8 mouse cellular contexts compared by ENCODE assay signal in the genomic region with DNA sequence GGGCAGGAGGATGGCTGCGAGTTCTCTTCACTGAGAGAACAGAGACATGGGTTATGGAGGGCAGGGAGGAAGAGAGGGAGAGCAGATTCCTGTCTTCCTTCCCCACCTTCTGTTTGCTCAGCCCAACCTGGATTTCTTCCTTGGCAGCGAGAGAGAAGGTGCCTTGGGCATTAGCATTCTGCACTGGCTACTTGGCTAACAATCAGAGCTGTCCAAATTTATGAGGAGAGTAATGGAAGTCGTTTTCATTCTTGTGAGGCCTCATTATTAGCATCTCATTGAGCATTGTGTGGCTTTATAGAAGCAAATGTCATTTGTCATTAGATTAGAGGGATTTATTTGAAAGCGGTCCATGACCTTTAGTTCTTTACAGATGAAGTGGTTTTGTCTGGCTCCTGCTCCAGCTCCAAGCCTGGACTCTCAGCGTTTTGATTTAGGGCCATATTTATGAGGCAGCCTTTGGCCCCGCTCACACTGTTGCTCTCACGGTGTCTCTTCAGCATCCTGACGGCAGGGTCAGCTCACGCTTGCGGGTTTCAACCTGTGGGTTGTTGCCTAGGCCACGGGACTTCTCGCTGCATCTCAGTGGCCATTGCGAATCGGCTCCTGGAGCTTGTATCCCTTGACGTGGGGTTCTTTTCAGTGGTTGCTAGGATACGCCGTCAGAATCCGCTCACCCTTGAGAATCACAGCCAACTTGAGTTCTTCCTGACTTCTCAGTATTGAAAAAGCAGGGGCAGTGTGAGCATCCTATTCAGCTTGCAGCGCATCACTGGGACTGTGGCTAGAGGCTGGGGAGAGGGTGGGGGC. TPM values are rescaled to one million over a fixed set of nuclear protein-coding genes. Genes with fewer than 3 reads are reported as not detected.
DNase-seq lines count a peak whose midpoint lies in the region; ATAC-seq and TF ChIP-seq lines count a peak whose summit lies in the region.

No protein-coding gene starts in this region.

- no peaks in the 10 kb centered on the region for H3K27me3 ChIP-seq in embryonic facial prominence, embryonic 14.5 days (replicated peaks; ENCODE audit: control insufficient read depth, insufficient read depth, low read length)
- H3K27me3 ChIP-seq in lung, postnatal 0 days (replicated peaks; ENCODE audit: insufficient read depth, low read length): no peaks in the 10 kb centered on the region

- no peak for TF ChIP-seq EP300 in lung, postnatal 0 days (IDR thresholded peaks at IDR 0.05)

- H3K4me2 ChIP-seq in embryonic facial prominence, embryonic 14.5 days (ENCODE audit: low read depth, low read length): no peak overlapping the region
- no peak overlapping the region for H3K4me2 ChIP-seq in lung, postnatal 0 days (replicated peaks; ENCODE audit: low read depth, low read length)

- ATAC-seq in embryonic facial prominence, embryonic 14.5 days (ENCODE audit: low read depth): peak; percentile 53; the same call in 1 of the 2 replicates
- no peak for ATAC-seq in lung, postnatal 0 days

- WGBS in embryonic facial prominence, embryonic 14.5 days: 71% methylated on average over 19 of the region's 19 CpGs
- 48% methylated on average over 19 of the region's 19 CpGs for WGBS in lung, postnatal 0 days

- no peak for TF ChIP-seq CTCF in lung, postnatal 0 days (IDR thresholded peaks at IDR 0.05)

- no peak overlapping the region for H3K27ac ChIP-seq in embryonic facial prominence, embryonic 14.5 days (replicated peaks; ENCODE audit: low read depth, low read length)
- H3K27ac ChIP-seq in lung, postnatal 0 days (ENCODE audit: low read length): no peak overlapping the region

- DNase-seq in brain, embryonic 18.5 days (ENCODE audit: low read depth, low spot score): peak; percentile 69
- DNase-seq in embryonic facial prominence, embryonic 14.5 days (ENCODE audit: low spot score): peak; percentile 53
- DNase-seq in layer of hippocampus, adult 8-10 months (ENCODE audit: low spot score in 2 of 2): peak; percentile 47 to 49
- peak; percentile 67 for DNase-seq in neural tube, embryonic 10.5 days (ENCODE audit: extremely low spot score, low spot score)
- no peak for DNase-seq in ovary, postnatal 10 days (ENCODE audit: low spot score)
- no peak for DNase-seq in spleen, adult 18-20 months
- DNase-seq in lung, postnatal 0 days (ENCODE audit: low spot score): no peak
- DNase-seq in lung, postnatal 36 days: no peak

- no peaks in the 10 kb centered on the region for H3K9me3 ChIP-seq in embryonic facial prominence, embryonic 14.5 days (ENCODE audit: control insufficient read depth, low read length)
- no peaks in the 10 kb centered on the region for H3K9me3 ChIP-seq in lung, postnatal 0 days (ENCODE audit: low read length)

- H3K4me3 ChIP-seq in embryonic facial prominence, embryonic 14.5 days (ENCODE audit: low read depth, low read length): no peak overlapping the region
- no peak overlapping the region for H3K4me3 ChIP-seq in lung, postnatal 0 days (ENCODE audit: low read depth, low read length)

- H3K4me1 ChIP-seq in embryonic facial prominence, embryonic 14.5 days (ENCODE audit: control insufficient read depth, insufficient read depth, low read length): no peaks in the 10 kb centered on the region
- no peaks in the 10 kb centered on the region for H3K4me1 ChIP-seq in lung, postnatal 0 days (ENCODE audit: insufficient read depth, low read depth, low read length)

- H3K36me3 ChIP-seq in embryonic facial prominence, embryonic 14.5 days (ENCODE audit: control insufficient read depth, insufficient read depth, low read length): no peaks in the 10 kb centered on the region
- no peaks in the 10 kb centered on the region for H3K36me3 ChIP-seq in lung, postnatal 0 days (ENCODE audit: insufficient read depth, low read length)

- no peak overlapping the region for H3K9ac ChIP-seq in embryonic facial prominence, embryonic 14.5 days (ENCODE audit: low read depth, low read length)
- no peak overlapping the region for H3K9ac ChIP-seq in lung, postnatal 0 days (replicated peaks; ENCODE audit: low read depth)

RNA-seq across cellular contexts. Expression of gene Ndufa12, which starts 31.9 kb away (rescaled TPM):
- 357 and 366 TPM in 2 replicates for polyA plus RNA-seq in embryonic facial prominence, embryonic 14.5 days (2014; fragmentation: Nextera tagmentation; extraction: Ambion mirVana)
- total RNA-seq in layer of hippocampus, adult 8-10 months (2022): 100 to 1,000 TPM; 241 to 257 (median 243) TPM
- polyA plus RNA-seq in lung, postnatal 0 days (2015; fragmentation: Nextera tagmentation; extraction: Ambion mirVana): 221 and 253 TPM in 2 replicates

Comparison
In these comparisons a context has a peak if more than half of its experiments do, and no peak if none do; other contexts are left out.
1. DNase-seq: peak in brain, embryonic 18.5 days (single experiment), embryonic facial prominence, embryonic 14.5 days (single experiment), layer of hippocampus, adult 8-10 months (2 of 2) and neural tube, embryonic 10.5 days (single experiment); none in ovary, postnatal 10 days (single experiment), spleen, adult 18-20 months (0 of 2), lung, postnatal 0 days (single experiment) and lung, postnatal 36 days (single experiment).